Mouse (Mus musculus) spleen, adult 2 months (tissue): Measurements from ENCODE around the gene Dync1i1.

ENCODE experiments used
- CTCF ChIP-seq: fragments of 200-500 bp; IDR thresholded peaks from 2 replicates; pipeline ENCODE4 v1.5.1; 2011; ENCODE audit warnings: mild to moderate bottlenecking, inconsistent platforms; ENCODE audit not compliant: insufficient read depth, insufficient read length, insufficient replicate concordance; ENCODE audit errors: extremely low read depth
- POLR2A ChIP-seq: fragments of 200-500 bp; IDR thresholded peaks from 2 replicates; pipeline ENCODE4 v1.6.1; 2011; ENCODE audit warnings: low read depth, low read length, inconsistent platforms

DNA sequence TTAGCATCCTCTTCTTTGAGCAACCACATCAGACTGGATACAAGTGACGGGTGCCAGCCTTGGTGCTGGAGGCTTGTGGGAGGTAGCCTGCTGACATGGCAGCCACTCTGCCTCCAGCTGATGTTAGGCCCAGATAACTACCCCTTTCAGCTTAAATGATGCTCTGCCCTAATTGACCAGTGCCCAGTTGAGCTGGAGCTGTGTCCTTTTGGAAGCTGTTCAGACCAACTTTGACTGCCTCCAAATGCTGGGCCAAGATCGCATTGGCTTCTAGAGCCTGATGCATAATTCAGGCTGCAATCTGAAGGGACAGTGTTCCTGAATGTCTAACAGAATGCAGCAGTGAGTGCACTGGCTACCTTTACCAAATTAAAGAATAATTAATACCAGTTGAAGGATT, 107.4 kb downstream of the Dync1i1 start:
- TF ChIP-seq CTCF = no peak
- TF ChIP-seq POLR2A = no peak
